Comparison of ENCODE assay signal across 9 mouse cellular contexts in the genomic region with DNA sequence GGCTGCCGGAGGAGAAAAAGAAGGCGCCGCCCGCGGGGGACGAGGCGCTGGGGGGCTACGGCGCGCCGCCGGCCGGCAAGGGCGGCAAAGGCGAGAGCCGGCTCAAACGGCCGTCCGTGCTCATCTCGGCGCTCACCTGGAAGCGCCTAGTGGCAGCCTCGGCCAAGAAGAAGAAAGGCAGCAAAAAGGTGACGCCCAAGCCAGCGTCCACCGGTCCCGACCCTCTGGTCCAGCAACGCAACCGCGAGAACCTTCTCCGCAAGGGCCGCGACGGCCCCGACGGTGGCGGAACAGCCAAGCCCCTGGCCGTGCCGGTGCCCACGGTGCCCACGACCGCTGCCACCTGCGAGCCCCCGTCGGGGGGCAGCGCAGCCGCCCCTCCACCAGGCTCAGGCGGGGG. TPM values are rescaled to one million over a fixed set of nuclear protein-coding genes. Genes with fewer than 3 reads are reported as not detected.
A peak's percentile ranks its signal among the peaks of the same experiment; 100 is the strongest.
DNase-seq lines count a peak whose midpoint lies in the region; ATAC-seq and TF ChIP-seq lines count a peak whose summit lies in the region.
"Had no signal": no experiment of that assay in that cellular context is flagged by ENCODE, and none has a peak within 500 bp of the region (broad histone marks: within the 10 kb centered on the region; RNA-seq: fewer than 3 reads in every experiment).

No protein-coding gene starts in this region.

- no peak for TF ChIP-seq POLR2A in kidney, adult 2 months (IDR thresholded peaks at IDR 0.05; ENCODE audit: low read depth, low read length)

- H3K4me1 ChIP-seq in kidney, adult 2 months (ENCODE audit: control insufficient read depth, insufficient read depth, low read length): peaks cover 4% of the 10 kb centered on the region; the same call in 1 of the 2 replicates
- peaks cover 5 to 42% of the 10 kb centered on the region in 2 experiments; a peak in 3 of 4 replicates for H3K4me1 ChIP-seq in ES-E14 (ENCODE audit: control insufficient read depth in 2 of 2, insufficient read depth in 2 of 2, low read length in 2 of 2, poor library complexity in 1 of 2)
- H3K4me1 ChIP-seq in forebrain, embryonic 10.5 days: peaks cover 81% of the 10 kb centered on the region
- peaks cover 30% of the 10 kb centered on the region for H3K4me1 ChIP-seq in limb, embryonic 13.5 days
- H3K4me1 ChIP-seq in stomach, embryonic 16.5 days (ENCODE audit: control insufficient read depth, insufficient read depth, low read length): peaks cover 13% of the 10 kb centered on the region

- peaks cover 17% of the 10 kb centered on the region for H3K27me3 ChIP-seq in kidney, adult 2 months (replicated peaks; ENCODE audit: control insufficient read depth, insufficient read depth, low read length)
- peaks cover 100% of the 10 kb centered on the region for H3K27me3 ChIP-seq in forebrain, embryonic 10.5 days (ENCODE audit: poor library complexity, severe bottlenecking)
- peaks cover 99% of the 10 kb centered on the region for H3K27me3 ChIP-seq in limb, embryonic 13.5 days
- peaks cover 82% of the 10 kb centered on the region for H3K27me3 ChIP-seq in stomach, embryonic 16.5 days (ENCODE audit: control insufficient read depth, insufficient read depth, low read length)

- H3K4me3 ChIP-seq in kidney, adult 2 months (ENCODE audit: insufficient read depth, low read depth, low read length): peak overlapping the region; percentile 41
- H3K4me3 ChIP-seq in ES-E14 (ENCODE audit: insufficient read depth in 1 of 2, low read depth in 1 of 2, low read length in 2 of 2, poor library complexity in 1 of 2, severe bottlenecking in 1 of 2): peak overlapping the region; percentile 70 to 75
- H3K4me3 ChIP-seq in forebrain, embryonic 10.5 days: peak overlapping the region; percentile 76
- H3K4me3 ChIP-seq in limb, embryonic 13.5 days: peak overlapping the region; percentile 72
- peak overlapping the region; percentile 67 for H3K4me3 ChIP-seq in stomach, embryonic 16.5 days (replicated peaks; ENCODE audit: low read length)

- H3K9me3 ChIP-seq in ES-E14 (ENCODE audit: control insufficient read depth, insufficient read depth, low read depth, low read length): no peaks in the 10 kb centered on the region
- no peaks in the 10 kb centered on the region for H3K9me3 ChIP-seq in forebrain, embryonic 10.5 days
- no peaks in the 10 kb centered on the region for H3K9me3 ChIP-seq in limb, embryonic 13.5 days
- H3K9me3 ChIP-seq in stomach, embryonic 16.5 days (replicated peaks; ENCODE audit: control insufficient read depth, low read length): no peaks in the 10 kb centered on the region

- H3K4me2 ChIP-seq in limb, embryonic 13.5 days (replicated peaks): peak overlapping the region; percentile 97
- H3K4me2 ChIP-seq in stomach, embryonic 16.5 days (ENCODE audit: low read depth, low read length): peak overlapping the region; percentile 99

- no peak for TF ChIP-seq CTCF in kidney, adult 2 months (conservative IDR thresholded peaks at IDR 0.05; ENCODE audit: insufficient read depth, insufficient read length, low read depth, low read length)

- H3K9ac ChIP-seq in ES-E14 (ENCODE audit: insufficient read depth, low read depth, low read length, poor library complexity, severe bottlenecking): peak overlapping the region; percentile 47
- peak overlapping the region; percentile 66 for H3K9ac ChIP-seq in limb, embryonic 13.5 days
- peak overlapping the region; percentile 68 for H3K9ac ChIP-seq in stomach, embryonic 16.5 days (ENCODE audit: low read length)

- no peak overlapping the region for H3K27ac ChIP-seq in kidney, adult 2 months (ENCODE audit: insufficient read depth, low read depth, low read length)
- no peak overlapping the region for H3K27ac ChIP-seq in ES-E14 (ENCODE audit: insufficient read depth, low read depth, low read length, poor library complexity, severe bottlenecking)
- peak overlapping the region; percentile 83 for H3K27ac ChIP-seq in forebrain, embryonic 10.5 days
- no peak overlapping the region for H3K27ac ChIP-seq in limb, embryonic 13.5 days
- no peak overlapping the region for H3K27ac ChIP-seq in stomach, embryonic 16.5 days (ENCODE audit: low read length)

- in situ Hi-C loops in ES-E14 (cut with MboI; ENCODE audit: low sequenced_read_pairs in 2 of 2, unreplicated experiment in 2 of 2): loop anchor here in 1 of 2 experiments (10.0 kb wide), 2 partner anchors 50 to 80 kb away; partner anchors contain the start of gene Wnt6

- no peaks in the 10 kb centered on the region for H3K36me3 ChIP-seq in kidney, adult 2 months (ENCODE audit: control insufficient read depth, insufficient read depth, low read length)
- no peaks in the 10 kb centered on the region for H3K36me3 ChIP-seq in ES-E14 (ENCODE audit: control insufficient read depth, insufficient read depth, low read length, poor library complexity, severe bottlenecking)
- H3K36me3 ChIP-seq in forebrain, embryonic 10.5 days (replicated peaks): no peaks in the 10 kb centered on the region
- H3K36me3 ChIP-seq in limb, embryonic 13.5 days: no peaks in the 10 kb centered on the region
- H3K36me3 ChIP-seq in stomach, embryonic 16.5 days (ENCODE audit: control insufficient read depth, insufficient read depth, low read length): no peaks in the 10 kb centered on the region

- DNase-seq in kidney, adult 2 months: no peak
- DNase-seq in kidney, adult 11 months: no peak
- DNase-seq in ES-E14 (ENCODE audit: low read depth, low spot score): no peak
- no peak for DNase-seq in forebrain, embryonic 10.5 days (ENCODE audit: extremely low spot score, low spot score)
- no peak for DNase-seq in gastrocnemius, postnatal 25 days
- DNase-seq in urinary bladder, postnatal 36 days (ENCODE audit: low spot score in 2 of 2): no peak

- WGBS in kidney, adult 2 months: 1% methylated on average over 45 of the region's 48 CpGs
- 0% methylated on average over 44 of the region's 48 CpGs for WGBS in forebrain, embryonic 10.5 days
- under 1% methylated on average over 47 of the region's 48 CpGs for WGBS in limb, embryonic 13.5 days
- whole genome bisulfite sequencing in stomach, embryonic 16.5 days: 1% methylated on average over 48 of the region's 48 CpGs

- no peak for ATAC-seq in limb, embryonic 13.5 days (ENCODE audit: low FRiP score, low read depth)
- no peak for ATAC-seq in stomach, embryonic 16.5 days (ENCODE audit: insufficient read depth, low FRiP score)

TF ChIP-seq in ES-E14, 5 proteins besides CTCF, POLR2A, EP300 and RAD21:
- TF ChIP-seq HCFC1 (IDR thresholded peaks at IDR 0.05; ENCODE audit: borderline replicate concordance, insufficient read depth, low read length): no peak
- TF ChIP-seq ZC3H11A (IDR thresholded peaks at IDR 0.05; ENCODE audit: borderline replicate concordance, low read depth, low read length): no peak
- TF ChIP-seq CHD2 (IDR thresholded peaks at IDR 0.05; ENCODE audit: low read depth, low read length): no peak
- TF ChIP-seq MAFK (IDR thresholded peaks at IDR 0.05; ENCODE audit: insufficient read depth, low read depth, low read length): no peak
- no peak for TF ChIP-seq ZNF384 (IDR thresholded peaks at IDR 0.05; ENCODE audit: low read depth, low read length)
TF ChIP-seq in ES-E14: peak in this region for 0.

RNA-seq across cellular contexts. Expression of gene Cdk5r2, which starts 0.4 kb away (rescaled TPM):
- 0.14 and 0.31 TPM in 2 replicates for polyA plus RNA-seq in kidney, adult 2 months (2012; rRNA removed)
- total RNA-seq in ES-E14 (2012; rRNA removed): 0.26 and 0.54 TPM in 2 replicates
- 0.22 and 0.25 TPM in 2 replicates for polyA plus RNA-seq in forebrain, embryonic 10.5 days (2016; fragmentation: Nextera tagmentation; extraction: Ambion mirVana)
- polyA plus RNA-seq in limb, embryonic 13.5 days (2015; fragmentation: Nextera tagmentation; extraction: Ambion mirVana): 0.11 TPM in 1 of 2 replicates, not detected in the other
- polyA plus RNA-seq in stomach, embryonic 16.5 days (2015; fragmentation: Nextera tagmentation; extraction: Ambion mirVana): 0.06 and 0.20 TPM in 2 replicates
- not detected for total RNA-seq in gastrocnemius, postnatal 25 days (2021)

RNA-seq across cellular contexts. Expression of gene Fev, which starts 30.1 kb away (rescaled TPM):
- not detected in 2 replicates for polyA plus RNA-seq in kidney, adult 2 months (2012; rRNA removed)
- not detected in 2 replicates for total RNA-seq in ES-E14 (2012; rRNA removed)
- polyA plus RNA-seq in forebrain, embryonic 10.5 days (2016; fragmentation: Nextera tagmentation; extraction: Ambion mirVana): not detected in 2 replicates
- 0.11 TPM in 1 of 2 replicates, not detected in the other for polyA plus RNA-seq in limb, embryonic 13.5 days (2015; fragmentation: Nextera tagmentation; extraction: Ambion mirVana)
- polyA plus RNA-seq in stomach, embryonic 16.5 days (2015; fragmentation: Nextera tagmentation; extraction: Ambion mirVana): 0.15 and 0.44 TPM in 2 replicates
- not detected for total RNA-seq in gastrocnemius, postnatal 25 days (2021)
- total RNA-seq: layer of hippocampus, adult 8-10 months had no signal

RNA-seq across cellular contexts. Expression of gene Cryba2, which starts 37.8 kb away (rescaled TPM):
- polyA plus RNA-seq in kidney, adult 2 months (2012; rRNA removed): not detected in 2 replicates
- total RNA-seq in ES-E14 (2012; rRNA removed): not detected in 2 replicates
- not detected in 2 replicates for polyA plus RNA-seq in forebrain, embryonic 10.5 days (2016; fragmentation: Nextera tagmentation; extraction: Ambion mirVana)
- not detected in 2 replicates for polyA plus RNA-seq in limb, embryonic 13.5 days (2015; fragmentation: Nextera tagmentation; extraction: Ambion mirVana)
- polyA plus RNA-seq in stomach, embryonic 16.5 days (2015; fragmentation: Nextera tagmentation; extraction: Ambion mirVana): 1.4 and 1.9 TPM in 2 replicates
- total RNA-seq in gastrocnemius, postnatal 25 days (2021): not detected
